Mouse (Mus musculus): ENCODE results near the gene Msgn1. TPM values are rescaled to one million over a fixed set of nuclear protein-coding genes. Genes with fewer than 3 reads are reported as not detected.

Gene Msgn1
- polyA plus RNA-seq, 1 experiment from 2014 or later, result not detected

GRCm38 (mm10) chr12:11222566-11222965 lies 13.8 kb upstream of the Msgn1 start:
- WGBS, result 58% methylated on average over 3 of the region's 3 CpGs
- DNase-seq (no peak), ATAC-seq (ENCODE audit: low FRiP score, low TSS enrichment) (no peak)

GRCm38 (mm10) chr12:11221524-11222330 lies 13.0 kb upstream of the Msgn1 start:
- H3K27me3 ChIP-seq (ENCODE audit: control insufficient read depth, insufficient read depth, low read length), result no peaks in the 10 kb centered on the region
- DNase-seq (peak; percentile 65), ATAC-seq (ENCODE audit: low FRiP score, low TSS enrichment) (peak; percentile 79; the same call in 1 of the 2 replicates)
- H3K4me3 ChIP-seq (replicated peaks; ENCODE audit: low read depth, low read length), result no peak overlapping the region
- 0 out of 2 replicates have a peak, but pooled peaks cover 4% of the 10 kb centered on the region for H3K4me1 ChIP-seq (ENCODE audit: control insufficient read depth, insufficient read depth, low read length)
- H3K9me3 ChIP-seq (ENCODE audit: control insufficient read depth, low read length), result no peaks in the 10 kb centered on the region
- H3K27ac ChIP-seq (replicated peaks; ENCODE audit: low read depth, low read length), result peak overlapping the region; percentile 33; the same call in 1 of the 2 replicates
- H3K9ac ChIP-seq (replicated peaks; ENCODE audit: low read length), result no peak overlapping the region
- 24% methylated on average over 20 of the region's 20 CpGs for WGBS
- peak overlapping the region; percentile 33 for H3K4me2 ChIP-seq (ENCODE audit: low read length)
- H3K36me3 ChIP-seq (ENCODE audit: control insufficient read depth, insufficient read depth, low read length), result no peaks in the 10 kb centered on the region

More at GRCm38 (mm10) chr12:11222566-11222965, 13.8 kb upstream of the Msgn1 start:
- Histone ChIP-seq H3K27me3 (ENCODE audit: control insufficient read depth, insufficient read depth, low read length) (no peaks in the 10 kb centered on the region), H3K4me3 (replicated peaks; ENCODE audit: low read depth, low read length) (no peak overlapping the region), H3K36me3 (ENCODE audit: control insufficient read depth, insufficient read depth, low read length) (no peaks in the 10 kb centered on the region), H3K27ac (replicated peaks; ENCODE audit: low read depth, low read length) (0 out of 2 replicates have a peak overlapping the region, but pooled peaks have one; percentile 33), H3K9me3 (ENCODE audit: control insufficient read depth, low read length) (no peaks in the 10 kb centered on the region), H3K9ac (replicated peaks; ENCODE audit: low read length) (no peak overlapping the region), H3K4me2 (ENCODE audit: low read length) (no peak overlapping the region), H3K4me1 (ENCODE audit: control insufficient read depth, insufficient read depth, low read length) (0 out of 2 replicates have a peak, but pooled peaks cover 4% of the 10 kb centered on the region)

GRCm38 (mm10) chr12:11217726-11218250 lies 9.0 kb upstream of the Msgn1 start:
- no peak for ATAC-seq (ENCODE audit: low FRiP score, low TSS enrichment)
- Histone ChIP-seq H3K4me1 (ENCODE audit: control insufficient read depth, insufficient read depth, low read length) (0 out of 2 replicates have a peak, but pooled peaks cover 4% of the 10 kb centered on the region), H3K27ac (replicated peaks; ENCODE audit: low read depth, low read length) (no peak overlapping the region), H3K9me3 (ENCODE audit: control insufficient read depth, low read length) (no peaks in the 10 kb centered on the region), H3K4me2 (ENCODE audit: low read length) (no peak overlapping the region), H3K27me3 (ENCODE audit: control insufficient read depth, insufficient read depth, low read length) (no peaks in the 10 kb centered on the region), H3K36me3 (ENCODE audit: control insufficient read depth, insufficient read depth, low read length) (no peaks in the 10 kb centered on the region), H3K9ac (replicated peaks; ENCODE audit: low read length) (no peak overlapping the region), H3K4me3 (replicated peaks; ENCODE audit: low read depth, low read length) (no peak overlapping the region)
- WGBS, result 86% methylated on average over 7 of the region's 7 CpGs
- DNase-seq, result no peak

GRCm38 (mm10) chr12:11216454-11216853 lies 7.7 kb upstream of the Msgn1 start:
- ATAC-seq (ENCODE audit: low FRiP score, low TSS enrichment) (no peak), DNase-seq (no peak)
- WGBS, result 56% methylated on average over 3 of the region's 3 CpGs
- no peaks in the 10 kb centered on the region for H3K4me1 ChIP-seq (ENCODE audit: control insufficient read depth, insufficient read depth, low read length)
- no peak overlapping the region for H3K27ac ChIP-seq (replicated peaks; ENCODE audit: low read depth, low read length)
- H3K9me3 ChIP-seq (ENCODE audit: control insufficient read depth, low read length), result no peaks in the 10 kb centered on the region
- no peaks in the 10 kb centered on the region for H3K36me3 ChIP-seq (ENCODE audit: control insufficient read depth, insufficient read depth, low read length)
- no peak overlapping the region for H3K4me3 ChIP-seq (replicated peaks; ENCODE audit: low read depth, low read length)
- H3K27me3 ChIP-seq (ENCODE audit: control insufficient read depth, insufficient read depth, low read length), result no peaks in the 10 kb centered on the region
- no peak overlapping the region for H3K4me2 ChIP-seq (ENCODE audit: low read length)
- no peak overlapping the region for H3K9ac ChIP-seq (replicated peaks; ENCODE audit: low read length)

DNA sequence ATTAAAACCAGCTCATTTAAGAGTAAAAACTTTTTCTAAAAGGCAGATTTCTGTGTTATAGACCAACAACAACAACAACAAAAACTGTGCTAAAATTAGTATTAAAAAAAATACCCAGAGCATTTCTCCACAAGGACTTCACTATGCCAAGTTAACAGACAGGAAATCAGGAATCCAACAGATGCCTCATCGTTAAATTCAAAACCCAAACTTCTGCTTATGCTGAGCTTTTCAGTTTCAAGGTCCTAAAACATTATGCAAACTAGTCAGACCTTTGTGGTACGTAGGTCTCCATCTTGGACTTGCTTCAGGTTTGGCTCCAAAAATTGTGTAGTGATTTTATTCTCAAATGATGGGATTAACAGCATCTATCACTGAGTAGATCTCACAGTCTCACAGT lies 6.8 kb upstream of the Msgn1 start:
- Histone ChIP-seq H3K4me3 (replicated peaks; ENCODE audit: low read depth, low read length) (no peak overlapping the region), H3K9ac (replicated peaks; ENCODE audit: low read length) (no peak overlapping the region), H3K36me3 (ENCODE audit: control insufficient read depth, insufficient read depth, low read length) (no peaks in the 10 kb centered on the region), H3K27me3 (ENCODE audit: control insufficient read depth, insufficient read depth, low read length) (no peaks in the 10 kb centered on the region), H3K9me3 (ENCODE audit: control insufficient read depth, low read length) (no peaks in the 10 kb centered on the region), H3K4me2 (ENCODE audit: low read length) (no peak overlapping the region), H3K4me1 (ENCODE audit: control insufficient read depth, insufficient read depth, low read length) (no peaks in the 10 kb centered on the region), H3K27ac (replicated peaks; ENCODE audit: low read depth, low read length) (no peak overlapping the region)
- 87% methylated on average over 2 of the region's 2 CpGs for WGBS
- ATAC-seq (ENCODE audit: low FRiP score, low TSS enrichment) (no peak), DNase-seq (no peak)

- Histone ChIP-seq H3K9me3 (ENCODE audit: control insufficient read depth, low read length) (no peaks in the 10 kb centered on the region), H3K9ac (replicated peaks; ENCODE audit: low read length) (no peak overlapping the region), H3K4me3 (replicated peaks; ENCODE audit: low read depth, low read length) (no peak overlapping the region), H3K27ac (replicated peaks; ENCODE audit: low read depth, low read length) (no peak overlapping the region), H3K4me1 (ENCODE audit: control insufficient read depth, insufficient read depth, low read length) (no peaks in the 10 kb centered on the region), H3K27me3 (ENCODE audit: control insufficient read depth, insufficient read depth, low read length) (no peaks in the 10 kb centered on the region), H3K36me3 (ENCODE audit: control insufficient read depth, insufficient read depth, low read length) (no peaks in the 10 kb centered on the region), H3K4me2 (ENCODE audit: low read length) (no peak overlapping the region)
- DNase-seq, result no peak
- ATAC-seq (ENCODE audit: low FRiP score, low TSS enrichment), result no peak
Measured at GRCm38 (mm10) chr12:11214776-11215175, 6.0 kb upstream of the Msgn1 start.

- Histone ChIP-seq H3K4me3 (replicated peaks; ENCODE audit: low read depth, low read length) (no peak overlapping the region), H3K4me1 (ENCODE audit: control insufficient read depth, insufficient read depth, low read length) (no peaks in the 10 kb centered on the region), H3K27ac (replicated peaks; ENCODE audit: low read depth, low read length) (no peak overlapping the region), H3K27me3 (ENCODE audit: control insufficient read depth, insufficient read depth, low read length) (no peaks in the 10 kb centered on the region), H3K4me2 (ENCODE audit: low read length) (no peak overlapping the region), H3K36me3 (ENCODE audit: control insufficient read depth, insufficient read depth, low read length) (no peaks in the 10 kb centered on the region), H3K9ac (replicated peaks; ENCODE audit: low read length) (no peak overlapping the region), H3K9me3 (ENCODE audit: control insufficient read depth, low read length) (no peaks in the 10 kb centered on the region)
- 82% methylated on average over 1 of the region's 1 CpGs for WGBS
- ATAC-seq (ENCODE audit: low FRiP score, low TSS enrichment), result no peak
- DNase-seq, result no peak
Measured at GRCm38 (mm10) chr12:11212881-11213280, 4.1 kb upstream of the Msgn1 start.

GRCm38 (mm10) chr12:11210361-11210760 lies 1.6 kb upstream of the Msgn1 start:
- no peaks in the 10 kb centered on the region for H3K27me3 ChIP-seq (ENCODE audit: control insufficient read depth, insufficient read depth, low read length)
- H3K36me3 ChIP-seq (ENCODE audit: control insufficient read depth, insufficient read depth, low read length), result no peaks in the 10 kb centered on the region
- H3K9ac ChIP-seq (replicated peaks; ENCODE audit: low read length), result no peak overlapping the region
- H3K27ac ChIP-seq (replicated peaks; ENCODE audit: low read depth, low read length), result no peak overlapping the region
- no peaks in the 10 kb centered on the region for H3K9me3 ChIP-seq (ENCODE audit: control insufficient read depth, low read length)
- no peak for DNase-seq
- H3K4me1 ChIP-seq (ENCODE audit: control insufficient read depth, insufficient read depth, low read length), result no peaks in the 10 kb centered on the region
- WGBS, result 84% methylated on average over 3 of the region's 3 CpGs
- ATAC-seq (ENCODE audit: low FRiP score, low TSS enrichment), result no peak
- no peak overlapping the region for H3K4me2 ChIP-seq (ENCODE audit: low read length)
- H3K4me3 ChIP-seq (replicated peaks; ENCODE audit: low read depth, low read length), result no peak overlapping the region

DNA sequence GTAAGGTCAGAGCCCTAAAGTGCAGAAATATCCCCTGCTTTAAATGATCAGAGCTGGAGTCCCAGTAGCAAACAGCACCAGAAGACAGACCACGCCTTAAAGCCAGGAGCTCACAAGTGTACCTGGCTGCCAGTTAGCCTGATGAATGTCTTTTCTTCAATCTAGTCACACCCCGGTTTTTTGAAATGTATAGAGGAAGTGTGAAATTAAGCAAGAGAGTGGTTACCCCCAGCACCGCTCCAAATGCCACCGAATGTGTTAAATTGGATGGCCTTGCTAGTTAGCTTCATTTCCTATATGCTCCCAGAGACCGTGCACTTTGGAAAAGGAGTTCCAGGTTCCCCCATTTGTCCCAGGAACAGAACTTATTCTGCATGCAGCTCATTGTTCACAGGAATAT lies 864 bp upstream of the Msgn1 start:
- 83% methylated on average over 5 of the region's 5 CpGs for WGBS
- no peak for DNase-seq

More for the DNA sequence above, 864 bp upstream of the Msgn1 start:
- Histone ChIP-seq H3K9me3 (ENCODE audit: control insufficient read depth, low read length) (no peaks in the 10 kb centered on the region), H3K36me3 (ENCODE audit: control insufficient read depth, insufficient read depth, low read length) (no peaks in the 10 kb centered on the region), H3K27ac (replicated peaks; ENCODE audit: low read depth, low read length) (no peak overlapping the region), H3K9ac (replicated peaks; ENCODE audit: low read length) (no peak overlapping the region), H3K4me2 (ENCODE audit: low read length) (no peak overlapping the region), H3K27me3 (ENCODE audit: control insufficient read depth, insufficient read depth, low read length) (no peaks in the 10 kb centered on the region), H3K4me3 (replicated peaks; ENCODE audit: low read depth, low read length) (no peak overlapping the region), H3K4me1 (ENCODE audit: control insufficient read depth, insufficient read depth, low read length) (no peaks in the 10 kb centered on the region)
- ATAC-seq (ENCODE audit: low FRiP score, low TSS enrichment), result no peak

Measured in midbrain, embryonic 14.5 days (tissue).